Mouse (Mus musculus) forebrain, embryonic 10.5 days (tissue): ENCODE measurements around the gene Nit2. TPM values are rescaled to one million over a fixed set of nuclear protein-coding genes. Genes with fewer than 3 reads are reported as not detected.

ENCODE experiments used
- DNase-seq: peaks from one replicate; pipeline ENCODE4 v3.0.0-alpha.2; 2017; ENCODE audit warnings: low spot score; ENCODE audit errors: extremely low spot score
- H3K27ac ChIP-seq: fragments of 300-500 bp; sonication (generic); 2 replicates; pipeline ENCODE4 v1.5.1; 2016; ENCODE audit warnings: mild to moderate bottlenecking
- H3K27me3 ChIP-seq: fragments of 300-500 bp; sonication (generic); 2 replicates; pipeline ENCODE4 v1.6.1; 2016; ENCODE audit warnings: mild to moderate bottlenecking; ENCODE audit not compliant: poor library complexity, severe bottlenecking
- H3K36me3 ChIP-seq: fragments of 300-500 bp; sonication (generic); replicated peaks from 2 replicates; pipeline ENCODE4 v1.6.1; 2016; ENCODE audit warnings: mild to moderate bottlenecking, moderate library complexity
- H3K4me1 ChIP-seq: fragments of 300-500 bp; sonication (generic); 2 replicates; pipeline ENCODE4 v1.6.1; 2016
- H3K4me3 ChIP-seq: fragments of 300-500 bp; sonication (generic); 2 replicates; pipeline ENCODE4 v1.5.1; 2016; ENCODE audit warnings: mild to moderate bottlenecking, moderate library complexity
- H3K9me3 ChIP-seq: fragments of 300-500 bp; sonication (generic); 2 replicates; pipeline ENCODE4 v1.6.1; 2016; ENCODE audit warnings: mild to moderate bottlenecking, moderate library complexity
- WGBS: fragments of 180-500 bp; shearing (Covaris S2); methylation state at CpG from one replicate; pipeline ENCODE4 v1.1.7; 2016; 5-methylcytosine and 5-hydroxymethylcytosine counted together
- polyA plus RNA-seq: library from polyadenylated mRNA; unstranded; fragments of >200 nt; fragmentation: Nextera tagmentation; extraction: Ambion mirVana; gene quantifications from 2 replicates; pipeline ENCODE4 v1.2.1, GENCODE M21; 2016

Nit2 gene
- polyA plus RNA-seq, 1 experiment from 2014 or later = 62.6 TPM

DNA sequence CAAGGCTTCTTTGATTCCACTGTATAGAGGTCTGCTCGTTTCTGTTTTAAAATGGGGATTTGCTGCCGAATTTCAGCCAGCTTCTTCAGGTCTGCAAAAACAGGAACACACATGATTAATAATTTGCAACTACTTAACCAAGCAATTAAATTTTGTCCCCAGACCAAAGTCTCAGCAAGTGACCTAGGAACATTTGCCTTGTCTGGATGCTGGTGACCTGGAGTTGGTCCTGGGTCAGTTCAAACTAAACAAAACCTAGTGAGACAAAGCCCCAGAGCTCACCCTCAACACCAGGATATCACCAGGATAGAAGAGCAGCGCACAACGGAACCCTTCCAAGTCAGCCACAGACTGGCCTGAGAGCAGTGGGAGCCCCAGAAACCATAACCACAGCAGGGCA, 10.1 kb downstream of the Nit2 start:
- Histone ChIP-seq H3K27me3 (no peaks in the 10 kb centered on the region), H3K36me3 (peaks cover 91% of the 10 kb centered on the region), H3K9me3 (no peaks in the 10 kb centered on the region), H3K4me3 (no peak overlapping the region), H3K4me1 (no peaks in the 10 kb centered on the region), H3K27ac (no peak overlapping the region)
- WGBS = 92% methylated on average over 4 of the region's 4 CpGs
- no peak for DNase-seq

DNA sequence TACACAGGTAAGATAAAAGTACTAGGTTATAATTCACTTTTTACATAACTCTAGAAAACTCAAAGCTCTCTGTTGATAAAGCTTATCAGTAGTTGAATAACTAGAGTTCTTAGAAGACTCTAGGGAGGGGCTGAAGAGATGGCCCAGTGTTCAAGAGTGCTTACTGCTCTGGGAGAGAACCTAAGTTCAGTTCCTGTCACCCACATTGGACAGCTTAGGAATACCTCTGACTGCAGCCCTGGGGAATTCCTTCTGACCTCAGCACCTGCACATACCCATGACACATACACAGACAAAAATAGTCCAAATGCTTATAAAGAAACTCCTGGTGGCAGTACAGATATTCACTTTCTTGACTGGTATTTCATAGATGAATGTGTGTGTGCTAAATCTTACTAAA, 11.2 kb downstream of the Nit2 start:
- no peak overlapping the region for H3K4me3 ChIP-seq
- no peak overlapping the region for H3K27ac ChIP-seq
- DNase-seq = no peak
- H3K36me3 ChIP-seq = peaks cover 95% of the 10 kb centered on the region
- H3K4me1 ChIP-seq = no peaks in the 10 kb centered on the region
- H3K9me3 ChIP-seq = no peaks in the 10 kb centered on the region
- H3K27me3 ChIP-seq = no peaks in the 10 kb centered on the region

- no peak for DNase-seq
- Histone ChIP-seq H3K4me1 (no peaks in the 10 kb centered on the region), H3K27me3 (no peaks in the 10 kb centered on the region), H3K27ac (no peak overlapping the region), H3K4me3 (no peak overlapping the region), H3K36me3 (peaks cover 97% of the 10 kb centered on the region), H3K9me3 (no peaks in the 10 kb centered on the region)
- WGBS = 97% methylated on average over 4 of the region's 4 CpGs
Measured at GRCm38 (mm10) chr16:57151437-57151836, 15.7 kb downstream of the Nit2 start.

DNA sequence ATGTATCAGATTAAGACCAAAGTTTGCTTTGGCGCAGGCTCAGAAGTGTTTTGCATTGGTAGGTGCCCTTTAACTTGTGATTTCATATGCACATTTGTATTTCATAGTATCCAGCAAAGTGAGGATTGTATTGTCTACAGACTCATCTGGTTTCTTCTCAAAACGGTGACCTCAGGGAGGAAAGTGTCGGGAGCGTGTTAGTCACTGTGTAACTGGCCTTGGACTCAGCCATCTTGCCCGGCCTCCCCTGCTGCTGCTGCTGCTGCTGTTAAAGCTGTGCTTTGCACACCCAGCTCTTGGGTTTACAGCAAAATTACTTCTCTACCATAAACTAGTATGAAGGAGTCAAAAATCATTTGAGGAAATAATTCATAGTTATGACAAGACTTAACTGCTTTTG, 22.4 kb downstream of the Nit2 start:
- DNase-seq = no peak
- H3K9me3 ChIP-seq = no peaks in the 10 kb centered on the region
- no peak overlapping the region for H3K27ac ChIP-seq
- 95% methylated on average over 5 of the region's 5 CpGs for WGBS
- H3K36me3 ChIP-seq = peaks cover 88% of the 10 kb centered on the region
- no peaks in the 10 kb centered on the region for H3K4me1 ChIP-seq
- no peaks in the 10 kb centered on the region for H3K27me3 ChIP-seq
- H3K4me3 ChIP-seq = no peak overlapping the region

DNA sequence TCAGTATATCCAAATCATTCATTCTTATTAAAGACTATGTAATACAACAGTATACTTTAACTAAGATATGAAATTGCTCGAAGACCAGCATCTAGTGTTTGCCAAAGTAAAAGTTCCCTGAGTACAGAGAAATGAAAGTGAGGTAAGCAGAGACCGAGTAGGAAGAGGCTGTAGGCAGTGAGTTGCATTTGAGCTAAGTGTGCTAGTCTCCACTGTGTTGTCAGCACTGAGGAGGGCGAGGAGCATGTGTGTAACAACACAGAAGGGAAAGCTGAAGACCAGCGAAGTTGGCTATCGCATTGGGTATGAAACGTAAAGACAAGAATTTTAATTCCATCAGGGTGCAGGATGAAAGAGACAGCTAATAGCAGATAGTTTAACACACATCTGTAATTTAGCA, 33.5 kb downstream of the Nit2 start:
- Histone ChIP-seq H3K27ac (no peak overlapping the region), H3K9me3 (no peaks in the 10 kb centered on the region), H3K36me3 (peaks cover 49% of the 10 kb centered on the region), H3K27me3 (no peaks in the 10 kb centered on the region), H3K4me3 (no peak overlapping the region), H3K4me1 (0 out of 2 replicates have a peak, but pooled peaks cover 6% of the 10 kb centered on the region)
- WGBS = 90% methylated on average over 6 of the region's 6 CpGs
- DNase-seq = no peak

DNA sequence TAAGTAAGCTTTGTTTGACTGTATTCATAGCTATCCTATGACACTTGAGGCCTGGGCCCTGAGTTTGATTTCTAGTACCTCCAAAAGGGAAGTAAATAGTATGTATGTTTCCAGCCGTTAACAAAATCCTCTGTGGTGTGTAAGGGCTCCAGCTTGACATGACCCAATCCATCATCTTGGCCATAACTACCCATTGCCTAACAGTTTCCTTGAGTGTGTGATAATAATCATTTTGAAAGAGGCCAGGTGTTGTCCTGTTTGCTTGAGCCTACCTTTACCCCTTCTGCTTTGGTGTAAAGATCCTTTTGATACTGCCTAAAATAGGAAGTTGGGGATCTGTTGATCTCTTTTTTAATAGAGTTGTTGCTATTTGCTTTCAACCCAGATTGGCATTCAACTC, 34.8 kb downstream of the Nit2 start:
- H3K27ac ChIP-seq = no peak overlapping the region
- no peak overlapping the region for H3K4me3 ChIP-seq
- 0 out of 2 replicates have a peak, but pooled peaks cover 6% of the 10 kb centered on the region for H3K4me1 ChIP-seq
- H3K36me3 ChIP-seq = peaks cover 43% of the 10 kb centered on the region
- DNase-seq = no peak
- WGBS = 83% methylated on average over 1 of the region's 1 CpGs
- H3K27me3 ChIP-seq = no peaks in the 10 kb centered on the region
- no peaks in the 10 kb centered on the region for H3K9me3 ChIP-seq

GRCm38 (mm10) chr16:57131544-57131943, 35.6 kb downstream of the Nit2 start:
- Histone ChIP-seq H3K36me3 (peaks cover 38% of the 10 kb centered on the region), H3K9me3 (no peaks in the 10 kb centered on the region), H3K4me1 (0 out of 2 replicates have a peak, but pooled peaks cover 6% of the 10 kb centered on the region), H3K27ac (no peak overlapping the region), H3K4me3 (no peak overlapping the region), H3K27me3 (no peaks in the 10 kb centered on the region)
- no peak for DNase-seq
- 67% methylated on average over 4 of the region's 4 CpGs for WGBS

GRCm38 (mm10) chr16:57130752-57131400, 36.3 kb downstream of the Nit2 start:
- Histone ChIP-seq H3K9me3 (no peaks in the 10 kb centered on the region), H3K36me3 (peaks cover 31% of the 10 kb centered on the region), H3K27ac (no peak overlapping the region), H3K4me1 (0 out of 2 replicates have a peak, but pooled peaks cover 6% of the 10 kb centered on the region), H3K4me3 (no peak overlapping the region), H3K27me3 (no peaks in the 10 kb centered on the region)
- WGBS = 91% methylated on average over 3 of the region's 3 CpGs
- DNase-seq = no peak

GRCm38 (mm10) chr16:57127825-57128224, 39.3 kb downstream of the Nit2 start:
- WGBS = 94% methylated on average over 2 of the region's 2 CpGs
- Histone ChIP-seq H3K36me3 (peaks cover 14% of the 10 kb centered on the region), H3K4me1 (peaks cover 20% of the 10 kb centered on the region), H3K4me3 (no peak overlapping the region), H3K27me3 (no peaks in the 10 kb centered on the region), H3K27ac (no peak overlapping the region), H3K9me3 (no peaks in the 10 kb centered on the region)
- no peak for DNase-seq

DNA sequence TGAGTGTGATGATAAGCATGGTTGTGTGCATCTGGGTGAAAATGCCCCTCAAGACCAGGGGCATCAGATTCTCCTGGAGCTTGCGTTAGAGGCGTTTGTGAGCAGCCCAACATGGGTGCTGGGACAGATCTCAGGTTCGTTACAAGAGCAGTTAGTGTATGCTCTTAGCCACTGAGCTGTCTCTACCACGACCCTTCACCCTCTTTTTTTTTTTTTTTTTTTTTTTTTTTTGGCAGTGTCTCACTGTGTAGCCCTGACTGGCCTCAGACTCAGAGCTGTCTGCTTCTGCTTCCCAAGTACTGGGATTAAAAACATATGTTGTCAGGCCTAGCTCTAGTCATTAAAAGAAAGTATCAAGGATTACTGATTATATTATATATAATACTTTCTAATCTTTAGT, 40.9 kb downstream of the Nit2 start:
- Histone ChIP-seq H3K4me3 (no peak overlapping the region), H3K4me1 (peaks cover 24% of the 10 kb centered on the region), H3K27ac (no peak overlapping the region), H3K36me3 (peaks cover 14% of the 10 kb centered on the region), H3K27me3 (no peaks in the 10 kb centered on the region), H3K9me3 (no peaks in the 10 kb centered on the region)
- WGBS = 67% methylated on average over 4 of the region's 4 CpGs
- no peak for DNase-seq

- DNase-seq = no peak
- Histone ChIP-seq H3K27me3 (no peaks in the 10 kb centered on the region), H3K4me1 (peaks cover 23% of the 10 kb centered on the region), H3K4me3 (peak overlapping the region; percentile 97), H3K36me3 (peaks cover 12% of the 10 kb centered on the region), H3K27ac (peak overlapping the region; percentile 96), H3K9me3 (no peaks in the 10 kb centered on the region)
- 77% methylated on average over 6 of the region's 6 CpGs for WGBS
Measured at GRCm38 (mm10) chr16:57122682-57123445, 44.3 kb downstream of the Nit2 start.

DNA sequence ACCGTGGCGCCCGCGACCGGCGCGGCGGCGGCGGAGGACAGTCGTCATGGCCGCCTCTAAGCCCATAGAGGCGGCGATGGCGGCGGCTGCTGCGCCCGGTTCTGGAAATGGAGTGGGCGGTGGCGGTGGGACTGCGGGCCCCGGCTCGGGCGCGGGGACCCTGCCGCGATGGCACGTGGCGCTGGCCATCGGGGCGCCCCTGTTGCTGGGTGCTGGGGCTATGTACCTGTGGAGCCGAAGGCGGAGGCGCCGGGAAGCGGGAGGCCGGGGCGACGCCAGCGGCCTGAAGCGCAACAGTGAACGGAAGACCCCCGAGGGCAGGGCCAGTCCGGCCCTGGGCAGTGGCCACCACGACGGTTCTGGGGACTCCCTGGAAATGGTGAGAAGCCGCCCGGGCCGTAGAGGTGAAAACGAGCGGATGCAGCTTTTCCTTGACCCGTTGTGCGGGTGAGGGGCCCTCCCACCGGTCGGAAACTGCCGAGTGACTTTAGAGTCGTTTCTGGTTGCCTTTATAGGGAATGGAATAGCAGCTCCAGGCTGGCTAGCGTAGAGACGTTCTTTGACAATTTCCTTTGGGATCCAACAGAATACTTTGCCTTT, 45.2 kb downstream of the Nit2 start:
- no peaks in the 10 kb centered on the region for H3K9me3 ChIP-seq
- no peaks in the 10 kb centered on the region for H3K27me3 ChIP-seq
- peak overlapping the region; percentile 97 for H3K4me3 ChIP-seq
- 0 out of 2 replicates have a peak, but pooled peaks cover 5% of the 10 kb centered on the region for H3K36me3 ChIP-seq
- under 1% methylated on average over 59 of the region's 59 CpGs for WGBS
- peaks cover 23% of the 10 kb centered on the region for H3K4me1 ChIP-seq
- DNase-seq = no peak
- H3K27ac ChIP-seq = peak overlapping the region; percentile 96
